Mouse (Mus musculus) bone marrow, adult 2 months (tissue): Measurements from ENCODE around the gene Fzd2.

ENCODE experiments used
- CTCF ChIP-seq: fragments of 200-500 bp; IDR thresholded peaks from 2 replicates; pipeline ENCODE4 v1.5.1; 2011; ENCODE audit warnings: low read length, control low read depth; ENCODE audit not compliant: control insufficient read depth, insufficient read depth
- POLR2A ChIP-seq: fragments of 200-500 bp; IDR thresholded peaks from 2 replicates; pipeline ENCODE4 v1.6.1; 2011; ENCODE audit warnings: low read depth, mild to moderate bottlenecking, control low read depth, low read length, borderline replicate concordance; ENCODE audit not compliant: control insufficient read depth

DNA sequence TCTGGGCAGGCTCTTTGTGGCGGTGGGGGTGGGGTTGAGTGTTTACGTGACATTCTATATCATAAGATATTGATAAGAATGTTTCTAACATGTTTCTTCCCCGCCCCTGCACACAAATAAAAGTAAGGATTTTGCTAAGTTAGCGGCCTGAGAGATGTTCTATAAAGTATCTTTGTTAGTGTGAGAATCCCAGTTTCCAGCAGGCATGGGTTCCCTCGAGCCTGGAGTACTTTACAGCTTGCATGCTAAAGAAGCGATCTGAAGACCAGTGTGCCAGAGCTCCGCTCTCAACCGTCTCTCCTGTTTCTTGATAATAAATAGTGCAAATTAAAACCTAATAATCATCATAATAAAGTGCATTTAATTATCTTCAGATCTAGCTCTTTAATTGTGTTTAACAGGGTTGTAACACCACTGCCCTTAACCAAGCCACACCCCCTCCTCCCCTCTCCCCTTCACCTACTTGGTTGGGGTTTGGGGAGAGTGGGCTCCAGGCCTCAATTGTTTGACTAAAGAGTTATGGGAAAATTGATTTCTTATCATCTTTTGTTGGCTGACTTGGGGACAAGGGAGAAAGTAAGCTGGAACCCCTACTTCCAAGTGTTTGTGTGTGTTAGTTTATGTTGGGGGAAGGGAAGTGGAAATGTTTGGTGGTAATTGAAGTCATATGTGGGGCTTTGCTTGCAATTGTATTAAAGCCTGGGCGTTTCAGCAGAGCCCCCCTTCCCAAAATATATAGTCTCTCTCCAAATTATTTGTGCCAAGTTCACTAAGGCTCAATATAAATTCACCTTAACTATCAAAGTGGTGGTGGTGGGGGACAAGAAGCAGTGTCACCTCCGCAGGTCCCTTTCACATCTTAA is 3.7 kb downstream of the Fzd2 start:
- TF ChIP-seq POLR2A (no peak), CTCF (no peak)
